Mouse (Mus musculus) spleen, adult 2 months (tissue): ENCODE measurements at regions not wholly inside any gene's neighbourhood (a gene's known extent, or its start where the extent isn't known, plus 50 kb on each side); places are given as distances from the start of the nearest gene placed in this dataset.

Experiments
- CTCF ChIP-seq: fragments of 200-500 bp; IDR thresholded peaks from 2 replicates; pipeline ENCODE4 v1.5.1; 2011; ENCODE audit warnings: mild to moderate bottlenecking, inconsistent platforms; ENCODE audit not compliant: insufficient read depth, insufficient read length, insufficient replicate concordance; ENCODE audit errors: extremely low read depth
- POLR2A ChIP-seq: fragments of 200-500 bp; IDR thresholded peaks from 2 replicates; pipeline ENCODE4 v1.6.1; 2011; ENCODE audit warnings: low read depth, low read length, inconsistent platforms

- no peak for TF ChIP-seq CTCF
- TF ChIP-seq POLR2A = no peak
These were observed 449.3 kb upstream of the Mgmt start for GRCm38 (mm10) chr7:136445091-136445490.
